Mouse (Mus musculus): Measurements from ENCODE around the gene Elof1. TPM values are rescaled to one million over a fixed set of nuclear protein-coding genes. Genes with fewer than 3 reads are reported as not detected.

Gene Elof1
- 106 and 132 TPM in 2 replicates for polyA plus RNA-seq (2012; rRNA removed)

GRCm38 (mm10) chr9:22116740-22117426 is at the start of gene Elof1:
Gene Elof1, minus strand, starts transcription at chr9:22117172.

GRCm38 (mm10) chr9:22156497-22157245 is 39.7 kb upstream of the Elof1 start, which contains the start of gene Pigyl:
Gene Pigyl, plus strand, starts transcription at chr9:22156846.

GRCm38 (mm10) chr9:22135644-22136390 is 18.8 kb upstream of the Elof1 start, which contains the start of gene Acp5:
Gene Acp5, minus strand, starts transcription at chr9:22135711.

GRCm38 (mm10) chr9:22098993-22099696 is 17.8 kb downstream of the Elof1 start, which contains the start of gene Cnn1:
Gene Cnn1, plus strand, starts transcription at chr9:22099216.

GRCm38 (mm10) chr9:22085022-22085834 is 31.7 kb downstream of the Elof1 start, which contains the start of gene Ecsit:
Gene Ecsit, minus strand, starts transcription at chr9:22085438.

GRCm38 (mm10) chr9:22070791-22071573 is 46.0 kb downstream of the Elof1 start, which contains the start of the genes Gm49318 and Zfp653:
Gene Gm49318, minus strand, starts transcription at chr9:22071259.
Gene Zfp653, minus strand, starts transcription at chr9:22071376.

Other genes with a start within 250 kb of the Elof1 start
- 153 and 157 TPM in 2 replicates for gene Rab3d, start 199.0 kb downstream of the Elof1 start, polyA plus RNA-seq (2012; rRNA removed)
- 1.5 and 1.9 TPM in 2 replicates for gene Ccdc159, start 189.7 kb downstream of the Elof1 start, polyA plus RNA-seq (2012; rRNA removed)
- 106 and 127 TPM in 2 replicates for gene Tmem205, start 189.6 kb downstream of the Elof1 start, polyA plus RNA-seq (2012; rRNA removed)
- 9.0 and 10.0 TPM in 2 replicates for gene Plppr2, start 180.1 kb downstream of the Elof1 start, polyA plus RNA-seq (2012; rRNA removed)
- 4.9 and 6.1 TPM in 2 replicates for gene Swsap1, start 161.4 kb downstream of the Elof1 start, polyA plus RNA-seq (2012; rRNA removed)
- gene Epor, start 153.7 kb downstream of the Elof1 start, polyA plus RNA-seq (2012; rRNA removed) = 1.6 and 2.4 TPM in 2 replicates
- 27.3 and 31.9 TPM in 2 replicates for gene Rgl3, start 127.7 kb downstream of the Elof1 start, polyA plus RNA-seq (2012; rRNA removed)
- gene Ccdc151, start 114.5 kb downstream of the Elof1 start, polyA plus RNA-seq (2012; rRNA removed) = not detected in 2 replicates
- 51.0 and 53.4 TPM in 2 replicates for gene Prkcsh, start 114.4 kb downstream of the Elof1 start, polyA plus RNA-seq (2012; rRNA removed)
- 0.21 and 0.30 TPM in 2 replicates for gene Elavl3, start 65.1 kb downstream of the Elof1 start, polyA plus RNA-seq (2012; rRNA removed)
- not detected in 2 replicates for gene Gm49318, start 45.9 kb downstream of the Elof1 start, polyA plus RNA-seq (2012; rRNA removed)
- 7.2 and 7.4 TPM in 2 replicates for gene Zfp653, start 45.8 kb downstream of the Elof1 start, polyA plus RNA-seq (2012; rRNA removed)
- gene Ecsit, start 31.7 kb downstream of the Elof1 start, polyA plus RNA-seq (2012; rRNA removed) = 28.0 and 28.9 TPM in 2 replicates
- gene Cnn1, start 18.0 kb downstream of the Elof1 start, polyA plus RNA-seq (2012; rRNA removed) = 574 and 943 TPM in 2 replicates
- 54.2 and 73.9 TPM in 2 replicates for gene Acp5, start 18.5 kb upstream of the Elof1 start, polyA plus RNA-seq (2012; rRNA removed)
- 42.9 and 45.4 TPM in 2 replicates for gene Pigyl, start 39.7 kb upstream of the Elof1 start, polyA plus RNA-seq (2012; rRNA removed)
- not detected in 2 replicates for gene Zfp872, start 70.9 kb upstream of the Elof1 start, polyA plus RNA-seq (2012; rRNA removed)
- gene Zfp809, start 108.5 kb upstream of the Elof1 start, polyA plus RNA-seq (2012; rRNA removed) = 1.3 and 6.8 TPM in 2 replicates
- 0.02 TPM in 1 of 2 replicates, not detected in the other for gene Zfp599, start 142.7 kb upstream of the Elof1 start, polyA plus RNA-seq (2012; rRNA removed)
- 0.79 and 0.99 TPM in 2 replicates for gene Zfp810, start 190.5 kb upstream of the Elof1 start, polyA plus RNA-seq (2012; rRNA removed)

All from stomach, adult 2 months (tissue).